Mouse (Mus musculus) heart, postnatal 0 days (tissue): Measurements from ENCODE around the gene Cnot8.

Experiments used
- CTCF ChIP-seq: IDR thresholded peaks from 2 replicates; pipeline ENCODE4 v1.5.1; 2016; ENCODE audit warnings: antibody characterized with exemption, control low read depth, low read depth
- EP300 ChIP-seq: IDR thresholded peaks from 2 replicates; pipeline ENCODE4 v1.6.1; 2016; ENCODE audit warnings: antibody characterized with exemption, low read depth

DNA sequence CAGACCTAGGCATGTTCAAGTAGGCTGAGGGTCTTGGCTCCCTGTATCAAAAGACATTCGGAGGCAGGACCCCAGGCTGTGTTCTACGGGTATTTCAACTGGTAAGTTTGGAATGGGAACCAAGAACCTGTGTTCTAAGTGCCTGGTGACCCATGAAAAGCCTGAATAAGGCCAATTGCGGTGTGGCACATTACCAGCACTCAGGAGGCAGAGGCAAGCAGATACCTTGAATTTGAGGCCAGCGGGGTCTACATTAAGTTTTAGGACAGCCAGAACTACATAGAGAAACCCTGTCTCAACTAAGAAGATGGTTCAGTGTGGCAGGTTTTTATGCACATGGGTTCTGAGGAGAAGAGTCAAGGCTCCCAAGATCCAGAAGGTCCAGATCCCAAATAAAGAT, 38.9 kb upstream of the Cnot8 start:
- TF ChIP-seq CTCF: no peak
- no peak for TF ChIP-seq EP300
